Mouse (Mus musculus): ENCODE results near the gene Tmem205.

- TF ChIP-seq CTCF (IDR thresholded peaks at IDR 0.05; ENCODE audit: low read depth, low read length) (no peak), EP300 (IDR thresholded peaks at IDR 0.05; ENCODE audit: insufficient read depth, low read depth, low read length) (no peak), POLR2A (IDR thresholded peaks at IDR 0.05; ENCODE audit: insufficient read depth, low read length) (no peak)
These were observed 26.2 kb upstream of the Tmem205 start for GRCm38 (mm10) chr9:21953600-21953999.
